Mouse (Mus musculus) intestine, embryonic 16.5 days (tissue): ENCODE data around the gene Gm20662. TPM values are rescaled to one million over a fixed set of nuclear protein-coding genes. Genes with fewer than 3 reads are reported as not detected.
A peak's percentile ranks its signal among the peaks of the same experiment; 100 is the strongest.

Experiments used
- ATAC-seq: fragments of 200-750 bp; cut with Nextera tagmentation; 2 replicates; pipeline ENCODE4 v1.8.0; 2017; ENCODE audit warnings: moderate TSS enrichment, moderate library complexity
- H3K27ac ChIP-seq: fragments of 300-500 bp; sonication (generic); 2 replicates; pipeline ENCODE4 v1.5.1; 2014; ENCODE audit warnings: mild to moderate bottlenecking, low read length
- H3K27me3 ChIP-seq: fragments of 300-500 bp; sonication (generic); replicated peaks from 2 replicates; pipeline ENCODE4 v1.6.1; 2014; ENCODE audit warnings: low read length, control low read depth, mixed read lengths; ENCODE audit not compliant: control insufficient read depth, insufficient read depth
- H3K36me3 ChIP-seq: fragments of 300-500 bp; sonication (generic); 2 replicates; pipeline ENCODE4 v1.6.1; 2014; ENCODE audit warnings: low read length, control low read depth; ENCODE audit not compliant: control insufficient read depth, insufficient read depth
- H3K4me1 ChIP-seq: fragments of 300-500 bp; sonication (generic); 2 replicates; pipeline ENCODE4 v1.6.1; 2014; ENCODE audit warnings: low read length, control low read depth, mixed read lengths; ENCODE audit not compliant: control insufficient read depth, insufficient read depth
- H3K4me2 ChIP-seq: fragments of 300-500 bp; sonication (generic); 2 replicates; pipeline ENCODE4 v1.6.1; 2014; ENCODE audit warnings: low read depth, low read length, control low read depth
- H3K4me3 ChIP-seq: fragments of 300-500 bp; sonication (generic); 2 replicates; pipeline ENCODE4 v1.5.1; 2014; ENCODE audit warnings: mild to moderate bottlenecking, low read length
- H3K9ac ChIP-seq: fragments of 300-500 bp; sonication (generic); 2 replicates; pipeline ENCODE4 v1.6.1; 2014; ENCODE audit warnings: low read depth, low read length
- H3K9me3 ChIP-seq: fragments of 300-500 bp; sonication (generic); 2 replicates; pipeline ENCODE4 v1.6.1; 2016; ENCODE audit warnings: low read length, control low read depth; ENCODE audit not compliant: control insufficient read depth
- WGBS: fragments of 180-500 bp; shearing (Covaris S2); extraction: QIAGEN DNeasy Blood & Tissue Kit; methylation state at CpG from one replicate; pipeline ENCODE4 v1.1.7; 2014; 5-methylcytosine and 5-hydroxymethylcytosine counted together
- polyA plus RNA-seq: library from polyadenylated mRNA; unstranded; fragments of >200 nt; fragmentation: Nextera tagmentation; extraction: Ambion mirVana; gene quantifications from 2 replicates; pipeline ENCODE4 v1.2.1, GENCODE M21; 2015

Gm20662 gene
- polyA plus RNA-seq, 1 experiment from 2014 or later, result 0.54 TPM

- Histone ChIP-seq H3K4me3 (no peak overlapping the region), H3K4me2 (no peak overlapping the region), H3K27me3 (no peaks in the 10 kb centered on the region), H3K9me3 (no peaks in the 10 kb centered on the region), H3K9ac (no peak overlapping the region), H3K4me1 (peaks cover 14% of the 10 kb centered on the region), H3K36me3 (no peaks in the 10 kb centered on the region), H3K27ac (no peak overlapping the region)
- ATAC-seq, result peak; percentile 41
- WGBS, result 63% methylated on average over 8 of the region's 8 CpGs
Observed at GRCm38 (mm10) chr9:107971690-107972541, 24.2 kb upstream of the Gm20662 start.

DNA sequence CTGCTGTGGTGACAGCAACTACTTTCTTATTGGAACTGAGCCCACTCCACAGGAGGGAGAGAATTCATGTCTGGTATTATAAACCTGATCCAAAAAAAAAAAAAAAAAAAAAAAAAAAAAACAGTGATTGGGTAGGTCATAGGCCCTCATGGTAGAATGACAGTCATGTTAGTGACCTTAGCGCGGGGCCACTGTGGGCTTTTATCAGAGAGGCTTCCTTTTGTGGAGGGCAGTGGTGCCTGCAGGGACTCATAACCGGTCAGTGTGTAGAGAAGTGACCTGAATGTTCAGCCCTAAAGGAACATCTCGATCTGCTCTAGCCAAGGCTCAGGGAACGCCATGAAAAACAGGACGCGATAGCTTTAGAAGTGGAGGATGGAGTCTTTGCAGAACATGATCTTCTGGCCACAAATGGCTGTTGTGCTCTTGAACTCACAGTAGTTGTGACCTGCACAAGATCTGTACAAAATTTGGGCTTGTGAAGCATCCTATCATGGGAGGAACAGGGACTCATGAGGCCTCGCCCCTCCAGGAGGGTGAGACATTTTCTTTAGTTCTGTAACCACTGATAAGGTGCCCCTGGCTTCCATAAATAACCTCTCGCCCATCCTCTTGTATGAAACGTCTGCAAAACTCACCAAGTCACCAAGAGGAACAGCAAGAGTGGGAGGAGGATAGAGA lies 21.5 kb upstream of the Gm20662 start:
- no peaks in the 10 kb centered on the region for H3K27me3 ChIP-seq
- peak; percentile 58 for ATAC-seq
- H3K27ac ChIP-seq, result peak overlapping the region; percentile 87
- no peak overlapping the region for H3K9ac ChIP-seq
- H3K36me3 ChIP-seq, result no peaks in the 10 kb centered on the region
- peaks cover 14% of the 10 kb centered on the region for H3K4me1 ChIP-seq
- peak overlapping the region; percentile 61; the same call in 1 of the 2 replicates for H3K4me2 ChIP-seq
- no peak overlapping the region for H3K4me3 ChIP-seq
- H3K9me3 ChIP-seq, result no peaks in the 10 kb centered on the region
- WGBS, result 74% methylated on average over 10 of the region's 10 CpGs

DNA sequence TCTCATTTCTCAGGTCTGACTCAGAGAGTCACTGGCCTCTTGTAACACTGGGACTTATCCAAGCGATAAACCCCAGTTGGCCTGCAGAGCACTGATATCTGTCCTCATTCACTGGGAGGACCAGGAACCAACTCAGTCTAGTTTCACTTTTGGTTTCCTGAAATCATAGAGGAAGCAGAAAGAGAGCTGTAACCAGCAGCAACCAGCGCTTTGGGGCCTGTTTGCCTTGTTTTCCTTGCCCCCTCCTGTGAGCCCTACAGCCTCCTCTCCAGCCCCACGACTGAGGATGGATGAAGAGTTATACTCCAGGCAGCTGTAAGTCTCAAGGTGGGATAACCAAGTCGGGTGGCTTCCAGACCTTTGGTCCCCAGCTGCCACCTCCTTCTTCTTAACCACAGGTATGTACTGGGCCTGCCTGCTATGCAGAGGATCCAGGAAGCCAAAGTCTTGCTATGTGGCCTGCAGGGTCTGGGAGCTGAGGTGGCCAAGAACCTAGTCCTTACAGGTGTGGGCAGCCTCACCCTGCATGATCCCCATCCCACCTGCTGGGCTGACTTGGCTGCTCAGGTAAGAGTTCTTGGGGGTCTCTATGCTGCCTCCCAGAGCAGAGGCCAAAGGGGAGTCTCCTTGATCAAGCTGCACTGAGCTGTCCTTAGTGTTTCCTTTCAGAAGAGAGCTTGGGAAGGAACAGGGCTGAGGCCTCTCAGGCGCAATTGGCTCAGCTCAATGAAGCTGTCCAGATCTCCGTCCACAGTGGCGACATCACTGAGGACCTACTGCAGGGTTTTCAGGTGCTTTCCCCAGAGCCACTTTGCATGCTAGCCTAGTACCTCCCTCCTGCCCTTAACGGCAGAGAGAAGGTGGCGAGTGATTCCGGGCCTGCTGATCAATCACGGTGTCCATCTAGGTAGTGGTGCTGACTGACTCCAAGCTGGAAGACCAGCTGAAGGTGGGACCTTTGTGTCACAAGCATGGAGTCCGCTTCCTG lies 20.5 kb upstream of the Gm20662 start, which contains the start of gene Uba7:
Uba7 (plus strand) TSS at position 107 of the 988 bp plus-strand sequence.
- peak within 1 kb of the TSS; percentile 61 for H3K4me2 ChIP-seq
- peak within 1 kb of the TSS; percentile 87 for H3K27ac ChIP-seq
- peak within 1 kb of the TSS; percentile 43 for H3K4me3 ChIP-seq
- H3K27me3 ChIP-seq, result no peaks in the 10 kb centered on the region
- H3K36me3 ChIP-seq, result no peaks in the 10 kb centered on the region
- peak within 1 kb of the TSS; percentile 66 for H3K9ac ChIP-seq
- H3K4me1 ChIP-seq, result peaks cover 18% of the 10 kb centered on the region
- 61% methylated on average over 12 of the region's 12 CpGs for WGBS
- ATAC-seq, result peak; percentile 93
- H3K9me3 ChIP-seq, result no peaks in the 10 kb centered on the region

GRCm38 (mm10) chr9:107978815-107979214 lies 17.3 kb upstream of the Gm20662 start:
- H3K9ac ChIP-seq, result no peak overlapping the region
- no peak overlapping the region for H3K27ac ChIP-seq
- no peaks in the 10 kb centered on the region for H3K36me3 ChIP-seq
- WGBS, result 83% methylated on average over 12 of the region's 12 CpGs
- peaks cover 39% of the 10 kb centered on the region for H3K4me1 ChIP-seq
- H3K4me2 ChIP-seq, result no peak overlapping the region
- no peak overlapping the region for H3K4me3 ChIP-seq
- ATAC-seq, result no peak
- H3K27me3 ChIP-seq, result no peaks in the 10 kb centered on the region
- no peaks in the 10 kb centered on the region for H3K9me3 ChIP-seq

DNA sequence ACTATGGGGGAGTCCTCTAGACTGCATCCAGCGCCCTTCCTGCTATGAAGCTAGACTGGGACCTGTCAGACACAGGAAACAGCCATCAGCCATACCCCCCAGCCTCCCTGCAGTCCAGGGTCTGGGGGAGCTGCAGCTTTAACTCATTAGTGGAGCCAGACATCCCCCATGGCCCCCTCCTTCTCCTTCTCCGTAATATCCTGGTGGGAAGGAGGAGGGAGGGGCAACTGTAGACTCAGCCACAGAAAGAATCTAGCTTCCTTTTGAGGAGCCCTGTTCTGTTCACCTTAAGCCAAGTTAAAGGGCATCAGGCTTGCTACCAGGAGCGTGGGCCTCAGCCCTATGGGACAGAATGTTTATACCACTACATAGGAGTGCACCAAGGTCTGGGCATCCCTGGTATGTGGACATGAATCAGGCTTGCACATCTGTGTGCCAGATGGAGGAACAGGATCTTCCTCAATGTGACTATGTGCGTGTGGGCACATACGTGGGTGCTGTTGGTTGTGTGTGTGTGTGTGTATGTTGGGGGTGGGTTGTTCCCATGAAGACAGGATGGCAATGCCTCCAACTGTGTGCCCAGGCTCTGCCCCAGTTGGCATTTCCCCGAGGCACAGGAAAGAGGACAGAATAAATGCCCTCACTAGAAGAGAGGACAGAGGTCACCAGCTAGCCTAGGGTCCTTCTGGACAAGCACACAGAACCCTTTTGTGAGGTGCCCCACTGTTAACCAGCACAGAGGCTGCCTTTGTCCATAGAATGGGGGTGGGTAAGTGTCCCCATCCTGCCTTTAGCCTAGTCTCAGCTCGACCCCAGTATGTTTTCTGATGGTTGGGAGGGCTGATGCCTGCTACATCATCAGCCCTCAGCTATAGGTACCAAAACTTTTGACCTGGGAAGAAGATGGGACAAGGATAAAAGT lies 14.2 kb upstream of the Gm20662 start:
- Histone ChIP-seq H3K4me1 (peaks cover 31% of the 10 kb centered on the region), H3K36me3 (no peaks in the 10 kb centered on the region), H3K4me3 (peak overlapping the region; percentile 86)

DNA sequence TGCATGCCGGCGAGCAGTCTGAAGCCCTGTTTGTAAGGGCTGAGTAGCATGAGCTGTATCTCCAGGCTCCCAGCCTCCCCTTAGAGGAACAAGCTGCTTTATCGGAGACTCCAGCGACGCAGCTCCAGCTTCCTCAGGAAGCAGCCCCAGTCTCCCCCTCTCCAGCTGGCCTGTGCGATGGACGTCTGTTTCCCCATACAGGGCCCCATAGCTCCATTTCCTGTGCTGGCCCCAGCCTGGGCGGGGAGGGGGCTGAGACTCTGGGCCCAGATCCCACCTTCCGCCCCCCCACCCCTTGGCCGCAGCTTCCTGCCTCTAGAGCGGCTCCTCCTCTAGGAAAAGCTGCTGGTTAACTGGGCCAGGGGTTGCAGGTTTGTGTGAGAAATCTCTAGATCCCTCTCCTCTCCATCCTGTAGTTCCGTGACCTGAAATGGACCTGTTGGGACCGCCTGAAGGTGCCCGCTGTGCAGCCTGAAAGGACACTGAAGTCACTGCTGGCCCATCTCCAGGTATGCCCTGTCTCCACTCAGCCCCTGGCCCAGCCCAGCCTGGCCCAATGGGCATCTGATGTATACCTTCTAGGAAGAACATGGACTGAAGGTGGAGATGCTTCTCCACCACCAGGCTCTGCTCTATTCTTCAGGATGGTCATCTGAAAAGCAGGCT lies 13.3 kb upstream of the Gm20662 start, which contains the start of gene Gm20661:
Gm20661 (plus strand) TSS at position 378 of the 666 bp plus-strand sequence.
- 40% methylated on average over 13 of the region's 14 CpGs for WGBS
- peak within 1 kb of the TSS; percentile 81 for H3K9ac ChIP-seq
- H3K27me3 ChIP-seq, result no peaks in the 10 kb centered on the region
- peak within 1 kb of the TSS; percentile 88 for H3K4me2 ChIP-seq
- H3K9me3 ChIP-seq, result no peaks in the 10 kb centered on the region
- peak; percentile 66 for ATAC-seq
- peaks cover 31% of the 10 kb centered on the region for H3K4me1 ChIP-seq
- peak within 1 kb of the TSS; percentile 100 for H3K27ac ChIP-seq
- H3K36me3 ChIP-seq, result no peaks in the 10 kb centered on the region
- H3K4me3 ChIP-seq, result peak within 1 kb of the TSS; percentile 86

More for the DNA sequence above, 14.2 kb upstream of the Gm20662 start:
- peak; percentile 9; the same call in 1 of the 2 replicates for ATAC-seq
- peak overlapping the region; percentile 81 for H3K9ac ChIP-seq
- H3K9me3 ChIP-seq, result no peaks in the 10 kb centered on the region
- H3K27ac ChIP-seq, result peak overlapping the region; percentile 100
- H3K27me3 ChIP-seq, result no peaks in the 10 kb centered on the region
- 33% methylated on average over 7 of the region's 7 CpGs for WGBS
- H3K4me2 ChIP-seq, result peak overlapping the region; percentile 88

- WGBS, result 30% methylated on average over 4 of the region's 4 CpGs
- peaks cover 31% of the 10 kb centered on the region for H3K4me1 ChIP-seq
- peak overlapping the region; percentile 81 for H3K9ac ChIP-seq
Observed at GRCm38 (mm10) chr9:107983421-107983890, 12.7 kb upstream of the Gm20662 start.

More at GRCm38 (mm10) chr9:107983421-107983890, 12.7 kb upstream of the Gm20662 start:
- no peaks in the 10 kb centered on the region for H3K36me3 ChIP-seq
- peak overlapping the region; percentile 88 for H3K4me2 ChIP-seq
- H3K27ac ChIP-seq, result peak overlapping the region; percentile 100
- H3K9me3 ChIP-seq, result no peaks in the 10 kb centered on the region
- peak; percentile 50 for ATAC-seq
- no peaks in the 10 kb centered on the region for H3K27me3 ChIP-seq
- H3K4me3 ChIP-seq, result peak overlapping the region; percentile 86
